8 mouse cellular contexts compared by ENCODE assay signal in the genomic region with DNA sequence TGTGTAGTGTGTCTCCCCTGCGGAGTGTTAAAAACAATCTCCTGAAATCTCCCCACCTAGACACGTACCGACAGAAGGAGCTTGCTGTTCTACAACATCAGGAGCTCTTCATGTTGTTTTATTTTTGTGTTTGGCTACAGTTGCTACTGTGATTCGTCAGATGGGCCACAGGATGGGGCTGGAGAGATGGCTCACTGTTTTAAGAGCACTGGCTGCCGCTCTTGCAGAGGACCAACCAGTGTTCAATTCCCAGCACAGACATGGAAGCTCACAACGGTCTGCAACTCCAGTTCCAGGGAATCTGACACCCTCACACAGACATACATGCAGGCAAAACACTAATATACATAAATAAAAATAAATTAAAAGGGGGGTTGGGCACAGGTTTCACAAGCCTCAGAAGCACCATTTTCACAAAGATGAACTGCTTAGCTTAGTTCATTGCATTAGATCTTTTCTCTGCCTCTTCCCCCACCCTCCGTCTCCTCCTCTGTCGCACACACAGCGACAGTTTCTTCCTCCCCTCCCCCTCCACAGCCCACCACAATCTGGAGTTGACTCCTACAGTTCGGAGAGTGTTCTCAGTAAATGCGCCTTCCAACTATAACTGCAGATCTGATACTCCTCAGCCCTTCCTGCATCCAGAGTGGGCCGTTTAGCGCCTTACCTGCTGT. TPM values are rescaled to one million over a fixed set of nuclear protein-coding genes. Genes with fewer than 3 reads are reported as not detected.
DNase-seq lines count a peak whose midpoint lies in the region; ATAC-seq lines count a peak whose summit lies in the region.

No protein-coding gene starts in this region.

- H3K27ac ChIP-seq in embryonic facial prominence, embryonic 15.5 days (replicated peaks), result no peak overlapping the region

- no peaks in the 10 kb centered on the region for H3K27me3 ChIP-seq in embryonic facial prominence, embryonic 15.5 days

- whole genome bisulfite sequencing in embryonic facial prominence, embryonic 15.5 days, result 26% methylated on average over 13 of the region's 13 CpGs

- peak overlapping the region; percentile 32 for H3K4me2 ChIP-seq in embryonic facial prominence, embryonic 15.5 days (replicated peaks)

- H3K9me3 ChIP-seq in embryonic facial prominence, embryonic 15.5 days (replicated peaks), result no peaks in the 10 kb centered on the region

- no peak for ATAC-seq in embryonic facial prominence, embryonic 15.5 days (ENCODE audit: insufficient number of reproducible peaks, low FRiP score, low TSS enrichment, low read depth)

- DNase-seq in left cerebral cortex, adult 18-20 months (ENCODE audit: low spot score in 2 of 2), result peak; percentile 57 to 73
- no peak for DNase-seq in left cerebral cortex, adult 11 months (ENCODE audit: low spot score)
- peak; percentile 58 to 74 for DNase-seq in left cerebral cortex, postnatal 36 days (ENCODE audit: low spot score in 2 of 2)
- DNase-seq in right cerebral cortex, postnatal 14 days, result peak; percentile 66
- no peak for DNase-seq in spleen, postnatal 14 days (ENCODE audit: low spot score in 2 of 2)
- DNase-seq in spleen, postnatal 10 days (ENCODE audit: low spot score in 2 of 2), result no peak
- no peak for DNase-seq in gastrocnemius, adult 18-20 months (ENCODE audit: low spot score)

- peak overlapping the region; percentile 13; the same call in 1 of the 2 replicates for H3K4me3 ChIP-seq in embryonic facial prominence, embryonic 15.5 days (replicated peaks)

- peaks cover 47% of the 10 kb centered on the region for H3K4me1 ChIP-seq in embryonic facial prominence, embryonic 15.5 days

- no peaks in the 10 kb centered on the region for H3K36me3 ChIP-seq in embryonic facial prominence, embryonic 15.5 days

- intact Hi-C loops in left cerebral cortex, postnatal 36 days (cut with DNase I), result no loop called here

- no peak overlapping the region; the same call in 1 of the 2 replicates for H3K9ac ChIP-seq in embryonic facial prominence, embryonic 15.5 days

RNA-seq across cellular contexts. Expression of a gene that starts 6.0 kb away (rescaled TPM):
- total RNA-seq in left cerebral cortex, adult 18-20 months (2021), result 100 to 1,000 TPM; 177 to 179 TPM
- 118 and 122 TPM in 2 replicates for polyA plus RNA-seq in embryonic facial prominence, embryonic 15.5 days (2015; fragmentation: Nextera tagmentation; extraction: Ambion mirVana)
- total RNA-seq in left cerebral cortex, postnatal 36 days (2021), result 100 to 1,000 TPM; 183 to 189 TPM
- 10 to 100 TPM; 71.6 to 77.3 TPM for total RNA-seq in gastrocnemius, adult 18-20 months (2021)

RNA-seq across cellular contexts. Expression of a gene that starts 9.1 kb away (rescaled TPM):
- total RNA-seq in left cerebral cortex, adult 18-20 months (2021), result 10 to 100 TPM; 22.3 to 26.5 TPM
- 14.0 and 15.3 TPM in 2 replicates for polyA plus RNA-seq in embryonic facial prominence, embryonic 15.5 days (2015; fragmentation: Nextera tagmentation; extraction: Ambion mirVana)
- 10 to 100 TPM; 26.1 to 28.5 TPM for total RNA-seq in left cerebral cortex, postnatal 36 days (2021)
- total RNA-seq in gastrocnemius, adult 18-20 months (2021), result 1 to 10 TPM; 2.6 to 3.2 TPM

RNA-seq across cellular contexts. Expression of a gene that starts 14.7 kb away (rescaled TPM):
- 1 to 10 TPM; 1.2 to 1.8 TPM for total RNA-seq in left cerebral cortex, adult 18-20 months (2021)
- polyA plus RNA-seq in embryonic facial prominence, embryonic 15.5 days (2015; fragmentation: Nextera tagmentation; extraction: Ambion mirVana), result 0.61 and 0.93 TPM in 2 replicates
- total RNA-seq in left cerebral cortex, postnatal 36 days (2021), result under 1 TPM; 0.59 to 0.93 TPM
- under 1 TPM; 0.17 to 0.53 TPM for total RNA-seq in gastrocnemius, adult 18-20 months (2021)

RNA-seq across cellular contexts. Expression of a gene that starts 24.5 kb away (rescaled TPM):
- total RNA-seq in left cerebral cortex, adult 18-20 months (2021), result 1 to 10 TPM; 2.2 to 2.7 TPM
- 3.2 and 3.8 TPM in 2 replicates for polyA plus RNA-seq in embryonic facial prominence, embryonic 15.5 days (2015; fragmentation: Nextera tagmentation; extraction: Ambion mirVana)
- total RNA-seq in left cerebral cortex, postnatal 36 days (2021), result 1 to 10 TPM in 1 of 2 experiments, under 1 TPM in 1; 0.94 to 1.1 TPM
- total RNA-seq in gastrocnemius, adult 18-20 months (2021), result under 1 TPM; 0.16 to 0.78 TPM

RNA-seq across cellular contexts. Expression of a gene that starts 36.3 kb away (rescaled TPM):
- total RNA-seq in left cerebral cortex, adult 18-20 months (2021), result not detected
- polyA plus RNA-seq in embryonic facial prominence, embryonic 15.5 days (2015; fragmentation: Nextera tagmentation; extraction: Ambion mirVana), result 0.54 and 0.89 TPM in 2 replicates
- under 1 TPM in 1 of 2 experiments, not detected in 1; 0.79 TPM for total RNA-seq in left cerebral cortex, postnatal 36 days (2021)
- total RNA-seq in gastrocnemius, adult 18-20 months (2021), result not detected

Comparison
In these comparisons a context has a peak if more than half of its experiments do, and no peak if none do; other contexts are left out.
1. DNase-seq: peak in left cerebral cortex, adult 18-20 months (2 of 2), left cerebral cortex, postnatal 36 days (2 of 2) and right cerebral cortex, postnatal 14 days (single experiment); none in left cerebral cortex, adult 11 months (single experiment), spleen, postnatal 14 days (0 of 2), spleen, postnatal 10 days (0 of 2) and gastrocnemius, adult 18-20 months (single experiment).
2. RNA of a gene that starts 9.1 kb away (total RNA-seq): 26.1 to 28.5 TPM in left cerebral cortex, postnatal 36 days and 22.3 to 26.5 TPM in left cerebral cortex, adult 18-20 months; 2.6 to 3.2 TPM in gastrocnemius, adult 18-20 months; every median in the first group is over 4 times any median in the second.